ENCODE assay signal across 8 mouse cellular contexts in genomic region chr2:70443035-70443434, GRCm38 (mm10). TPM values are rescaled to one million over a fixed set of nuclear protein-coding genes. Genes with fewer than 3 reads are reported as not detected.
DNase-seq lines count a peak whose midpoint lies in the region; ATAC-seq lines count a peak whose summit lies in the region.

No protein-coding gene starts in this region.

- H3K4me3 ChIP-seq in hindbrain, embryonic 12.5 days: no peak overlapping the region

- no peaks in the 10 kb centered on the region for H3K9me3 ChIP-seq in hindbrain, embryonic 12.5 days (replicated peaks)

- no peak for ATAC-seq in cerebellum, adult (ENCODE audit: insufficient number of reproducible peaks, low FRiP score, low TSS enrichment)
- no peak for ATAC-seq in hindbrain, embryonic 12.5 days (ENCODE audit: low FRiP score)

- H3K27me3 ChIP-seq in hindbrain, embryonic 12.5 days: no peaks in the 10 kb centered on the region

- H3K27ac ChIP-seq in hindbrain, embryonic 12.5 days: no peak overlapping the region

- H3K4me1 ChIP-seq in hindbrain, embryonic 12.5 days: peaks cover 12% of the 10 kb centered on the region

- H3K4me2 ChIP-seq in hindbrain, embryonic 12.5 days (replicated peaks): 0 out of 2 replicates have a peak overlapping the region, but pooled peaks have one; percentile 37

- WGBS in hindbrain, embryonic 12.5 days: 4% methylated on average over 4 of the region's 4 CpGs

- H3K9ac ChIP-seq in hindbrain, embryonic 12.5 days: no peak overlapping the region

- DNase-seq in cerebellum, adult 8-10 months: peak; percentile 11
- peak; percentile 49 for DNase-seq in testis, postnatal 10 days (ENCODE audit: low spot score)
- no peak for DNase-seq in testis, postnatal 14 days (ENCODE audit: low spot score)
- DNase-seq in neural tube, embryonic 10.5 days (ENCODE audit: extremely low spot score, low spot score): peak; percentile 29
- DNase-seq in urinary bladder, postnatal 36 days (ENCODE audit: low spot score in 2 of 2): no peak
- DNase-seq in thymus, postnatal 36 days: no peak

- H3K36me3 ChIP-seq in hindbrain, embryonic 12.5 days: no peaks in the 10 kb centered on the region

RNA-seq across cellular contexts. Expression of gene Sp5, which starts 31.7 kb away (rescaled TPM):
- polyA plus RNA-seq in hindbrain, embryonic 12.5 days (2016; fragmentation: Nextera tagmentation; extraction: Ambion mirVana): 6.3 and 7.4 TPM in 2 replicates

Comparison
In these comparisons a context has a peak if more than half of its experiments do, and no peak if none do; other contexts are left out.
1. DNase-seq: peak in cerebellum, adult 8-10 months (single experiment), testis, postnatal 10 days (single experiment) and neural tube, embryonic 10.5 days (single experiment); none in testis, postnatal 14 days (single experiment), urinary bladder, postnatal 36 days (0 of 2) and thymus, postnatal 36 days (0 of 2).